Mouse (Mus musculus) ovary, adult 2 months (tissue): Measurements from ENCODE around the gene Amh. TPM values are rescaled to one million over a fixed set of nuclear protein-coding genes. Genes with fewer than 3 reads are reported as not detected.

Experiments used
- polyA plus RNA-seq: library from polyadenylated mRNA; depleted of rRNA; stranded (reverse); fragments of >200 nt; gene quantifications from 2 replicates; pipeline ENCODE4 v1.2.3, GENCODE M21; 2012; rRNA removed

The Amh gene
- 323 and 349 TPM in 2 replicates for polyA plus RNA-seq

DNA sequence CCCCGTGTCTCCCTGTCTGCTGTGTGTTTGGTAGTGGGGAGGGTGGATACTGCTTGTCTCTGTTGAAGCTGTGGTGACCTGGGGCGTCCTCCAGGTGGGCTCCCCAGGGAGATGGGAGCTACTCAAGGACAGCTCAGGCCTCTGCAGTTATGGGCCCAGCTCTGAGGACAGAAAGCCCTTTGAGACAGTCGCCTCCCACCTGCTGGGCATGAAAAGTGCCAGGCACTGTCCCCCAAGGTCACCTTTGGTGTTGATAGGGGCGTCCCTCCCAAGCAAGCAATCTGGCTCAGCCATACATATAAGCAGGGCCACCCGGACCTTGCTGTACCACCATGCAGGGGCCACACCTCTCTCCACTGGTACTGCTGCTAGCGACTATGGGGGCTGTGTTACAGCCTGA is at the start of gene Amh:
TSS of gene Amh (plus strand) at position 328 of the 400 bp plus-strand sequence.

GRCm38 (mm10) chr10:80798150-80799006 is 6.7 kb upstream of the Amh start, which contains the start of the genes Sf3a2 and Plekhj1:
Gene Sf3a2 (plus strand): TSS chr10:80798198.
Gene Plekhj1 (minus strand): TSS chr10:80798626.

DNA sequence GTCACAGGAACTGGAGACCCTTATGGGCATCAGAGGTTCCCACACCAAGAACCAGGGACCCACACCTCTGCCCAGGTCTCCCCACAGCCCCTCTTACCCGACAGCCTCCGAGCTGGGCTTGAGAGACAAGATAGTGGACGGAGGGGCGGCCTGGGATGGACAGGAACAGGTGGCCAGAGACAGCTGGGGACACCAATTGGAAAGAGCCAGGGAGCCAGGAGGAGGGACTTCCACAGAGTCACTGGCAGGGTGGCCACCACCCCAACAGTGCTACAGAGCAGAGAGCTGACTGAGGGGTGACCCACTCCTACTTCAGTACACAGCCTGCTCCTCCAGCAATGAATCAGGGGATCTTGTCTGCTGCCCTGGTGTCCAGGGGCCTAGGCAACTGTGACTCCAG is 8.3 kb downstream of the Amh start, which contains the start of gene Jsrp1:
TSS of gene Jsrp1 (minus strand) at position 133 of the 400 bp plus-strand sequence.

DNA sequence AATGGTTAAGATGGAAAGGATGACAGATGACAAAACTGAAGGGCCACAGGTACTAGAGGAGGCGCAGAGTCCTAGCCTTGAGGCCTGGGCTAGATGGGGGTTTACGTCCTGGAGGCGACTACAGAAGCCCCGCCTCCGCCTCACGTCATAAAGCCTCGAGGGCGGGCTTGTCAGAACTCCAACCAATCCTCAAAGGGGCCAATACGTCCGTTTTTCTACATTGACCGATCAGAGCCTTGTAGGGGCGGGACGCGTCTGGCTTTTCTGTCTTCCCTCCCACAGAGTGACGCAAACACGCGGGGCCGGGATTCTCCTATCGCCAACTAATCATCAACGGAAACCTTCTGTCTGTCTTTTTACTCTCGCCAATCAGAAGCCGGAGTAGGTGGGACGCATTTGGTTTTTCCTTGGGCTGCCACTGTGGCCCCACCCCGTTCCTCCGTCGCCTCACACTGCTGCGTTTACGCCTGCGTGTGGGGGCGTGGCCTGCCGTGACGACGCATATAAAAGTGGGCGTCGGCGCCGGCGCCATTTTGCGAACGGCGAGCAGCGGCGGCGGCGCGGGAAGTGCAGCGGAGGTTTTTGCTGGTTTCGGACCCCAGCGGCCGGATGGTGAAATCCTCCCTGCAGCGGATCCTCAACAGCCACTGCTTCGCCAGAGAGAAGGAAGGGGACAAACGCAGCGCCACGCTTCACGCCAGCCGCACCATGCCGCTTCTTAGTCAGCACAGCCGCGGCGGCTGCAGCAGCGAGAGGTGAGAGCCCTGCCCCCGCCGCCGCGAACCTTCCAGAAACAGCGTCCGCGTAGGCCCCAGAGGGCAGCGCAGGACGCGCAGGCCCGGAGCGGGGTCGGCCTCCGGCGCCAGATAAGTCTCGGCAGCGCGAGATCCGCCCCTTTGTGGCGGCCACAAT is 21.4 kb downstream of the Amh start, which contains the start of gene Oaz1:
TSS of gene Oaz1 (plus strand) at position 506 of the 912 bp plus-strand sequence.

GRCm38 (mm10) chr10:80843931-80844547 is 39.0 kb downstream of the Amh start, which contains the start of gene Lingo3:
Gene Lingo3 (minus strand): TSS chr10:80844039.

GRCm38 (mm10) chr10:80854913-80855748 is 50.1 kb downstream of the Amh start, which contains the start of the genes Lsm7 and Sppl2b:
Gene Lsm7 (minus strand): TSS chr10:80855209.
Gene Sppl2b (plus strand): TSS chr10:80855275.

Other genes starting within 250 kb of the Amh start
- 98.1 and 124 TPM in 2 replicates for gene Rexo1, start 243.7 kb upstream of the Amh start, polyA plus RNA-seq
- gene Klf16, start 227.9 kb upstream of the Amh start, polyA plus RNA-seq, result 57.0 and 74.9 TPM in 2 replicates
- gene Abhd17a, start 214.9 kb upstream of the Amh start, polyA plus RNA-seq, result 395 and 572 TPM in 2 replicates
- gene Scamp4, start 202.4 kb upstream of the Amh start, polyA plus RNA-seq, result 130 and 147 TPM in 2 replicates
- gene Adat3, start 202.4 kb upstream of the Amh start, polyA plus RNA-seq, result 31.5 and 40.6 TPM in 2 replicates
- gene Gm49322, start 199.2 kb upstream of the Amh start, polyA plus RNA-seq, result 4.1 and 4.6 TPM in 2 replicates
- 331 and 342 TPM in 2 replicates for gene Csnk1g2, start 182.4 kb upstream of the Amh start, polyA plus RNA-seq
- 158 and 164 TPM in 2 replicates for gene Btbd2, start 148.2 kb upstream of the Amh start, polyA plus RNA-seq
- gene Mknk2, start 127.1 kb upstream of the Amh start, polyA plus RNA-seq, result 264 and 300 TPM in 2 replicates
- 39.8 and 44.2 TPM in 2 replicates for gene Mob3a, start 103.3 kb upstream of the Amh start, polyA plus RNA-seq
- 58.7 and 66.7 TPM in 2 replicates for gene Izumo4, start 103.1 kb upstream of the Amh start, polyA plus RNA-seq
- 146 and 168 TPM in 2 replicates for gene Ap3d1, start 63.0 kb upstream of the Amh start, polyA plus RNA-seq
- gene Dot1l, start 50.0 kb upstream of the Amh start, polyA plus RNA-seq, result 45.9 and 51.9 TPM in 2 replicates
- gene Sf3a2, start 7.0 kb upstream of the Amh start, polyA plus RNA-seq, result 70.1 and 97.6 TPM in 2 replicates
- gene Plekhj1, start 6.6 kb upstream of the Amh start, polyA plus RNA-seq, result 86.4 and 95.0 TPM in 2 replicates
- 1.9 and 2.4 TPM in 2 replicates for gene Jsrp1, start 8.3 kb downstream of the Amh start, polyA plus RNA-seq
- gene Oaz1, start 21.4 kb downstream of the Amh start, polyA plus RNA-seq, result 1,197 and 1,370 TPM in 2 replicates
- gene Lingo3, start 38.8 kb downstream of the Amh start, polyA plus RNA-seq, result 0.14 and 0.44 TPM in 2 replicates
- 183 and 185 TPM in 2 replicates for gene Lsm7, start 50.0 kb downstream of the Amh start, polyA plus RNA-seq
- gene Sppl2b, start 50.0 kb downstream of the Amh start, polyA plus RNA-seq, result 152 and 173 TPM in 2 replicates
- 0.85 and 0.89 TPM in 2 replicates for gene Tmprss9, start 66.6 kb downstream of the Amh start, polyA plus RNA-seq
- gene Timm13, start 95.7 kb downstream of the Amh start, polyA plus RNA-seq, result 253 and 261 TPM in 2 replicates
- 30.4 and 33.2 TPM in 2 replicates for gene Lmnb2, start 113.0 kb downstream of the Amh start, polyA plus RNA-seq
- gene Gadd45b, start 124.8 kb downstream of the Amh start, polyA plus RNA-seq, result 61.8 and 62.6 TPM in 2 replicates
- gene Gng7, start 209.7 kb downstream of the Amh start, polyA plus RNA-seq, result 5.9 and 6.7 TPM in 2 replicates
- 0.20 and 0.25 TPM in 2 replicates for gene Diras1, start 220.4 kb downstream of the Amh start, polyA plus RNA-seq
- gene Slc39a3, start 232.2 kb downstream of the Amh start, polyA plus RNA-seq, result 54.7 and 57.3 TPM in 2 replicates